Mouse (Mus musculus) cerebellum, postnatal 4 days (tissue): ENCODE results near the gene Cryl1.
A peak's percentile ranks its signal among the peaks of the same experiment; 100 is the strongest.

Source experiments
- DNase-seq, 2 experiments: peaks; one replicate each; pipeline ENCODE4 v3.0.0; 2022; ENCODE audit warnings: low spot score in 2 of 2, mixed read lengths in 1 of 2

Gene Cryl1

DNA sequence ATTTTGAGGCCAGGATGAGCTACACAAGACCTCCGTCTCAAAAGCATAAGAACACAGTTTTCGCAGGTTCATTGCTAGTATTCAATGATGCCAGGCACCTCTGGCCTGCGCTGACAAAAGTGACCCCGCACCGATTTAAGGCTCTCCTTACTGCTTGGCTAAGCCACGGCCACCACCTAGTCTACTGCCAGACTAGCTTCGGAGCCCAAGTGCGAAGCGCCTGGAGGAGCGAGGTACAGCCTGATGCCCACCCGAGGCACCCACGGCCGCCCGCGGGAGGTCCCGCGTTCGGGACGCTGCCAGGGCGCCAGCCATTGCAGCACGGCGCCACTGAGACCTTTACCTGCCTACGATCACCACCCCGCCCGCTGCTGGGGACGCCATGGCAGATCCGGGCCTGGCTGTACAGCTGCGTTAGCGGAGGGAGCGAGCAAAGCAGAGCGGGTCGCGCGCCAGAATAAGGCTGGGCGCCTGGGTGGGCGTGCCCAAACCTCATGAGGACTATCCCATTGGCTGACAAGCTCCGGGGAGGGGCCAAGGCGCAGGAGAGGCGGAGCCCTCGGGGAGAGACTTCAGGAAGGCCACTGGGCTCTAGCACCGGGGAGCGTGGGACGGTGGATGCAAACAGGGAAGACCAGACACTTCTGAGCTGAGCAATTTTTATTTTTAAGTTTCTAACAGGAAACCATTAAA, at the start of gene Cryl1:
Gene Cryl1, minus strand, starts transcription at position 465 of the 693 bp plus-strand sequence.
- DNase-seq = peak; percentile 76 to 90

DNA sequence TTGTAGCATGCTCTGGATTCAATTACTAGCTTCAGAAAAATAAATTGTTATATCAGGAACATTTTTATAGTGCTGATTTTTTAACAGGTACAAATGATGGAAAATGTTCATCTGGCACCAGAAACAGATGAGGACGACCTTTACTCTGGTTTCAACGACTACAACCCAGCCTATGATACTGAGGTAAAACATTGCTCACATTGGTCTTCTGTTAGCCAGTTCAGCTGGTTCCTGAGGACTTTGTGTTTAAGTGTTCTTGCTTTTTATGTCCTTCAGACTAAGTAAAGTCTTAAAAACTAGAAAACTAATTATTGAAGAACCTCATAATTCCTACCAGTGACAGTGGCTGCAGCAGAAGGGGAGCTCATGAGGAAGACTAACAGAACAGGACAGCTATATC, 32.1 kb upstream of the Cryl1 start:
- DNase-seq = no peak

DNA sequence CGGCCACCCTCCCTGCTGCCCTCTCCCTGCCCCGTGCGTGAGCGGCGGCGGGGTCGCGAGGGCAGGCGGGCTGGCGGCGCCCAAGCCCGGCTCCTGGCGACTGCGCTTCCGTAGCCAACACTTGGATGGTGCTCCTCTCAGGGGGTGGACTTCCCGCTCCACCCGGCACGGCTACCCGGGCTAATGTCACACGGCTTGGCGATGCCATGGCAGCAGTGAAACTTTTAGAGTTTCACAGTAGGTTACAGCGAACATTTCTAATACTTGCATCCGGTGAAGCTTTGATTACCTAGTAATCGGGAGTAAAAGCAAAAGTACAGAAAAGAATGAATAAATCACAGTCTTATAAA, 25.9 kb upstream of the Cryl1 start:
- no peak for DNase-seq

GRCm38 (mm10) chr14:57423432-57424211, 25.3 kb upstream of the Cryl1 start, which contains the start of gene Ift88:
Gene Ift88, plus strand, starts transcription at chr14:57424062.
- peak; percentile 85 to 91 for DNase-seq

- DNase-seq = no peak
Observed at GRCm38 (mm10) chr14:57417187-57417586, 18.9 kb upstream of the Cryl1 start.

DNA sequence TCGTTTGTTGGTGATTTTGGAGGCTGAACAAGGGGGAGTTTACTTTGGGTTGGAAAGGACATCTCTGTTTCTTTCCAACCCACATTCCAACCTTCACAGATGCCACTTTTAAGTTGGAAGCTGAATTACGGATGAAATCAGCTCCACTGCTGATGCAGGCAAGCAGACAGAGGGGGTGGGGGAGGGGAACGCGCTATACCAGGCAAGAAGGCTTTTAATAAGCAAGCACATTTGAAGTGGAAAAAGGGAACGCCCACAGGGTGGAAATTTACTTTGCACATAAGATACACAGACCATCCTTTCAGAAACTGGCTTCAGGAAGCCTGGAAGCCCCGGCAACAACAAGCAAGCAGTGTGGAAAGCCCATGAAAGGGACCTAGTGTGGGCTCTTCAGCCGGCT, 13.8 kb upstream of the Cryl1 start:
- no peak for DNase-seq

DNA sequence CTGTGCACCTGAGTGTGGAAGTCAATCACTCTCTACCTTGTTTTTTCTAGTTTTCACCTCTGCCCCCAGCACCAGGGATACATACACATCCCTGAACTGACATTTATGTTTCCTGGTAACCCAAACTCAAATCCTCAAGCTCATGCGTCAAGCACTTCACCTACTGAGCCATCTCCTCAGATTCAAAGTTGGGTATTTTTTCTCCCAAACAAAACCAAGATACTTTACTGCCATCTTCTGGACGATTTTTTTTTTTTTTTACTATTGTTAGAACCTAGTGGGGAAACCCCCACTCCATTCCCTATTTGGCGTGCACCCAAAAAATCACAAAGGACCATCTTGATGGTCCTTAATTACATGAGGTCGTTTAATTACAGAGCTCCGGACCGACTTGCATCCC, 10.8 kb upstream of the Cryl1 start:
- no peak for DNase-seq

DNA sequence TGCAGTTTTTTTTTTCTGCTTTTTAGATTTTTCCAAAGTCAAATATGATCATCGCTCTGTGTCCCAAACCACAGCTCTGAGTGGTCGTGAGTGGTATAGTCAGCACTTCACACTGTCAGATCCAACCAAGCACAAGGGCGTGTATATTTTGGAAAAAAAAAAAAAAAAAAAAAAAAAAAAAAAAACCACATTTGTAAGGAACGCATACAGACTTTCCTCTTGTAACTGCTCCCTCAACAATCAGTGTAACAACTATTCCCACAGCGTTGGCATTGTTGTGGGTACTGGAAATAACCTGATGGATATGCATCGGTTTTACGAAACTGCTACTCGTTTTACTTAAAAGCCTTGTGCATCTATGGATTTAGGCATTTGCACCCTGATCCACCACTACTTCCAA, 9.8 kb upstream of the Cryl1 start:
- no peak for DNase-seq

DNA sequence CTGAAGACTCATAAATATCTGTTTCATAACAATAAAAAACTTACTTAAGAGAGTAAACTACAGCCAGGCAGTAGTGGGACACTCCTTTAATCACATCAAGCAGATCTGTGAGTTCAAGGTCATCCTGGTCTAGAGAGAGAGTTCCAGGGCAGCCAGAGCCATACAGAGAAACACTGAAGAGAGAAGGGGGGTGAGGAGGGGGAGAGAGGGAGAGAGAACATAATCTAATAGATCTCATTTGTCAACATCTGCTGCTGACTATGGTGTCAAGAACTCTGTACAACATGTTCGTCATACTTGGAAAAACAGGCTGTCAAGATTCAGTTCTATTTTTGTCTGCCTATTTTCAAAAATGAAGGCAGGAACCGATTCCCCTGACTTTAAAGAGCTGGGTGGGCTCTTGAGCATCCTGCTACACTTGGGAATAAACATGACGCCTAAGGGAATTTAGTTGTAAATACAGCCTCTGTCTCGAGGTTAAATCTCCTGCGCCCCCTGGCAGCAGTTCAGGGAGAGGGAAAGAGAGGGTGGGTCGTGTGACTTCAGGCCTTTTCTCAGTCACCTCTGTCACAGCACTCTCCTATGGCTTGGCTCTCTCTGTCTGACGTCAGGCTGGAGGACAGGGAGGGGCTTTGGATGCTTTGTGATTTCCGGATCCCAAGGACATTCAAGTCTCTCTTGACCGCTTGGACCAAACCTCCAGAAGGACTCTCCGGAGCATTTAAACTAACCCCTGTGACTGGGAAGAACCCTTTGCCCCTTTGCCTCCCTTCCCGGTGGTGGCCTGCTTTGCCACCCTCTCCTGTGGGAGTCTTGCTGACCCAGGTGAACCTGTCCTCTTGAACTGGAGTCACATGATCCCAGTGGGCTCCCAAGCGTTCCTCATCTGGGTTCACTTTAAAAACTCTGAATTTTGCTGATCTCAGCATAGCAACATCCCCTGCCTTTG, 9.0 kb upstream of the Cryl1 start:
- peak; percentile 20 to 32 for DNase-seq

DNA sequence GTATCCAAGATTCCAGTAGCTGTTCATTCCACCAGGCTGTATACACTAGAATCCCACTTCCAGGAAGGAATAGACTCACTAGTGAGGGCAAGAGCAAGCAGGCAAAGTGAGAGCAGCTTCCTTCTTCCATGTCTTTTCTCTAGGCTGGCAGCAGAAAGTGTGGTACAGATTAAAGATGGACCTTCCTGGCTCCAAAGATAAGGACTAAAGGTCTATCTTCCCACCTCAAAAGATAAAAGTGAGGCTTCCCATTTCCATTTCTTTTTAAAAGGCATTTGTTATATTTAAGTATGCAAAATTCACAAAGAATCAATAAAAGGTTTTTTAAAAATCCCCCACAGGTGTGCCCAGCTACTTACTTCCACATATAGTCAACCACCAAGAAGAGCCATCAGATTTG, 4.5 kb upstream of the Cryl1 start:
- DNase-seq = no peak

GRCm38 (mm10) chr14:57398813-57399427, 591 bp upstream of the Cryl1 start:
- no peak for DNase-seq

DNA sequence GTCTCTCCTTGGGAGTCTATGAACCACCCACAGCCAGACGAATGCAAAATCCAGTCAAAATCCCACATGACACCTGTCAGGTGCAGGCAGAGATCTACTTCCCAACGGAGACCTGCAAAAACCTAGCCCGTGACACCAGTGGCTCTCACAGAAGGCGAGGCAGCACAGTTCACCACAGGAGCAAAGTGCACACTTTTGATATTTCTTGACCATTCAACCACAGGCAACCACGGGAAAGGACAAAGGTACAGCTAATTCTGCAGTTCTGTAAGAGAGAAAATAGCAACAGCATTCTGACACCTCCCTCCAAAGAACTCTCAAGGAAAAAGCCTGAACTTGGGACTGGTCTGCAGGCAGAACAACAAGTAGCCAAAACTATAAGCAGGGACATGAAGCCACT, 1.1 kb downstream of the Cryl1 start:
- no peak for DNase-seq

- no peak for DNase-seq
Observed at GRCm38 (mm10) chr14:57395470-57395869, 2.9 kb downstream of the Cryl1 start.

DNA sequence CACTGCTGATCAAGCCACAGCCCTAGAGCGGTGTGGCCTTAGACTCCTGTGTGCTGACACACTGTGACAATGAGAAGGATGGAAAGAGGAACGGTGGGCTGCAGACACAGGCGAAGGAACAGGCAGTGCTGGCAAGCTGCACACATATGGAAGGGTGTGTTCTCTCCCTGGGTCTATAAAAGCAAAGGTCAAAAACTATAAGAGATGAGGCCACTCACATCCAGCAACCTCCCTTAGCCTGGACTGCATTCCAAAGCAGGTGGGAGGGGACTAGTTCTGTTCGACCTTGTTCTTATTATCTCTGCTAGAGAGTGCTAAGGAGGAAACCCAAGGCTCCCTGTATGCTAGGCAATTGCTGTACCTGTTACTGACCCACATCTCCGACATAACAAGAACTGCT, 6.1 kb downstream of the Cryl1 start:
- DNase-seq = no peak

DNA sequence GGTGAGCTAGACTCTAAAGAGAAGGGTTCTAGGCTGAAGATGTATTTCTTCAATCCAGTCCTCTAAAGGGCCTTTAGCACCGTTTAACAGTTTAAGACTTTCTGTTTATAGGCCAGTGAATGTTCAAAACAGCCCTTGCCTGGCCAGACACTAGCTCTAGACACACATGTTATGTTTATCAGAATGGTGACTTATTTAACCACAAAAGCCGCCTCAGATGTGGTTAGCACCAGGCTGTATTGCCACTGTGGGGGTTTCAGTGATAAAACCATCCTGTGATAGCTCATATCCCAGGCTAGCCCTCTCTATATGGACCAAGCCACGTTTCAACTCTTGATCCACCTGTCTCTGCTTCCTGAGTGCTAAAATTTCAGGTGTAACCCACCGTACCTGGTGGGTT, 6.7 kb downstream of the Cryl1 start:
- DNase-seq = no peak

GRCm38 (mm10) chr14:57386758-57387561, 11.4 kb downstream of the Cryl1 start:
- no peak for DNase-seq

- DNase-seq = no peak
Observed at GRCm38 (mm10) chr14:57385667-57386066, 12.7 kb downstream of the Cryl1 start.

DNA sequence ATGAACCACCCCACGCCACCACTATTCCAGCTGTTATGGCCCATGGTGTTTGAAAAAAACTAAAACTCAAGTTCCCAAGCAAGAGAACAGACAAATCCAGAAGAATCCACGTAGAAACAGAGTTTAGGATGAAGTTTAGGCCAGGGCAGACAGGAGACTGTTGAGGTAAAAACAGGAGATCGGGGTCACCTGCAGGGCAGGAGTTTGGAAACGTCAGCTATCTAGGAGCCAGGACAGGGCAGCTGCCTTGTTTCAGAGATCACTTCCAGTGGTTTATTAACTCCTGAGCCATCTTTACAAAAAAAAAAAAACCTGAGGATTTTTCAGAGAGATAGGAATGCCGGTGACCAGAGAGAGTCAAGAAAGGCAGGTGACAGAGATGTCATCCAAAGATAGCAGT, 20.8 kb downstream of the Cryl1 start:
- DNase-seq = no peak

DNA sequence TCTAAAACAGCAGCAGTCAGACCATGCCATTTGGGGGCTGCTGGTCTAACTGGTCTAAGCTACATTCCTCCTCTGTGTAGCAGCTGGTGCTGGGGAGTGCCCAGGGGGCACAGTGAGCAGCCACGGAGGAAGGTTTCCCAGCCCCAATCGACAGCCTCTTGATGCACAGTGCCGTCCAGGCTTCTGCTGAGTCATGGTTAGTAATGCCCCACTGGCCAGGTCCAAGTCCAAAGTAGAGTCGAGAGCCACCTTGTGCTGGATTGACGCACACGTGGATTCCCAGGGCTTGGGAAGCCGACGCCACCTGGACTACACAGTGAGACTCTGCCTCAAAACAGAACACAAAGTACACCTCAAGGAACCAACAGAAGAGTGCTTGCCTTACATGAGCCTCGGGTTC, 21.4 kb downstream of the Cryl1 start:
- DNase-seq = no peak

- DNase-seq = no peak
Observed at GRCm38 (mm10) chr14:57376016-57376415, 22.3 kb downstream of the Cryl1 start.

DNA sequence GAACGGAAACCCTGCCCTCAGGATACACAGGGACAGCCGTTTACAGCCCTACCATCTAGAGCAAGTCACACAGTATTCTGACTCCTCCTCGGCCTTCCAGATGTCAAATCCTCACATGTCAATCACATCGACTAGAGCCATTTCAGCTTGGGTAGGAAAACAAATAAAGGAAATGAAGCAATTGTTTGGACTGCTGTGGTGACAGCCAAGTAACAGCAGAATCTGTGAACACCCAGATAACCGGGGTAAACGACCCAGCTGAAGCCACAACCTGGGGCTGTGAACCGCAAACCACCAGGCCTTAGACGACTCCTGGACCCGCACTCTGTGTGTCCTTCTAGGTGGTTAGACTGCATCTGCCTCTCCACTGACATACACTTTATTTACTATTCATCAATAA, 23.1 kb downstream of the Cryl1 start:
- DNase-seq = no peak
